Mouse (Mus musculus): ENCODE measurements around the gene Irf3.

- TF ChIP-seq CTCF (conservative IDR thresholded peaks at IDR 0.05; ENCODE audit: low read length) (no peak), POU5F1 (IDR thresholded peaks at IDR 0.05; ENCODE audit: borderline replicate concordance, low read length) (no peak)
Measured at GRCm38 (mm10) chr7:45013366-45014095, 16.1 kb downstream of the Irf3 start.
